Mouse (Mus musculus) natural killer cell, adult 2 months (primary cell): Measurements from ENCODE around the gene Pigl.

Experiments used
- DNase-seq, 2 experiments: peaks; one replicate each; pipeline ENCODE4 v3.0.0; 2022; ENCODE audit warnings: low spot score in 2 of 2

Pigl gene

GRCm38 (mm10) chr11:62513311-62513710, 55.1 kb downstream of the Pigl start:
- no peak for DNase-seq

- no peak for DNase-seq
Observed at GRCm38 (mm10) chr11:62518991-62519390, 60.7 kb downstream of the Pigl start.

GRCm38 (mm10) chr11:62522283-62522682, 64.0 kb downstream of the Pigl start:
- DNase-seq, result no peak

- no peak for DNase-seq
Observed at GRCm38 (mm10) chr11:62537089-62537488, 78.8 kb downstream of the Pigl start.

- DNase-seq, result no peak
Observed at GRCm38 (mm10) chr11:62537590-62537989, 79.3 kb downstream of the Pigl start.

- peak in 1 of 2 experiments; percentile 29 for DNase-seq
Observed at GRCm38 (mm10) chr11:62538321-62539088, 80.2 kb downstream of the Pigl start.

- DNase-seq, result peak; percentile 32 to 42
Observed at GRCm38 (mm10) chr11:62539089-62539890, 81.0 kb downstream of the Pigl start, which contains the start of gene Cenpv. Cenpv (minus strand) TSS chr11:62539261.

- no peak for DNase-seq
Observed at GRCm38 (mm10) chr11:62540167-62540566, 81.9 kb downstream of the Pigl start.

GRCm38 (mm10) chr11:62540969-62541368, 82.7 kb downstream of the Pigl start:
- no peak for DNase-seq

- DNase-seq, result no peak
Observed at GRCm38 (mm10) chr11:62541581-62541980, 83.3 kb downstream of the Pigl start.

- DNase-seq, result no peak
Observed at GRCm38 (mm10) chr11:62543991-62544390, 85.7 kb downstream of the Pigl start.

GRCm38 (mm10) chr11:62549782-62550181, 91.5 kb downstream of the Pigl start:
- peak; percentile 51 to 59 for DNase-seq

- DNase-seq, result peak; percentile 61 to 67
Observed at GRCm38 (mm10) chr11:62550227-62550685, 92.0 kb downstream of the Pigl start.

GRCm38 (mm10) chr11:62550727-62551225, 92.5 kb downstream of the Pigl start, which contains the start of gene Ubb:
Ubb (plus strand) TSS chr11:62551171.
- DNase-seq, result peak; percentile 98 to 99

GRCm38 (mm10) chr11:62551226-62552119, 93.2 kb downstream of the Pigl start:
- peak; percentile 90 to 91 for DNase-seq

- DNase-seq, result no peak
Observed at GRCm38 (mm10) chr11:62553186-62553585, 94.9 kb downstream of the Pigl start.

- no peak for DNase-seq
Observed at GRCm38 (mm10) chr11:62553633-62554032, 95.4 kb downstream of the Pigl start.

- no peak for DNase-seq
Observed at GRCm38 (mm10) chr11:62554163-62554855, 96.0 kb downstream of the Pigl start.

- no peak for DNase-seq
Observed at GRCm38 (mm10) chr11:62554934-62555517, 96.8 kb downstream of the Pigl start.

GRCm38 (mm10) chr11:62555896-62556412, 97.7 kb downstream of the Pigl start:
- no peak for DNase-seq
